Mouse (Mus musculus) colon, adult 2 months (tissue): ENCODE measurements around the gene 4930430F08Rik. TPM values are rescaled to one million over a fixed set of nuclear protein-coding genes. Genes with fewer than 3 reads are reported as not detected.

ENCODE experiments used
- polyA plus RNA-seq: library from polyadenylated mRNA; depleted of rRNA; stranded (reverse); fragments of >200 nt; gene quantifications from 2 replicates; pipeline ENCODE4 v1.2.3, GENCODE M21; 2012; rRNA removed

The 4930430F08Rik gene
- polyA plus RNA-seq = 4.0 and 4.3 TPM in 2 replicates

DNA sequence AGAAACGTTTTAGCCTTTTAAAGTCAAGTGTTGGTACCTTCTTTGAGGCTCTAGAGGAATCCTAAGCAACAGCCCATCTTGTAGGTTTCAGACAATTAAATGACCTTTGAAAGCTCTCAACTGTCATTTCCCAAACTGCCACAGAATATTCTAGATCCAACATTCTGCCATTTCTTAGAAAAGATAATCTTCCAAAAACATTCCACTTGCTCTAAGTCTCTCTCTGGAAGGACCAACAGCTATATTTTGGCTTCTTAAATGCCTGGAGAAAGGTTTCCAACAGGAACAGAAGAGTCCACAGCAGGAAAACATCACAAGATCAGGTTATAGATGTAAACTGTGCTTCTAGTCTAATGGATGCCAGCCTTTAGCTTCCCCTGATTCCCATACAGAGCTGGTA, at the start of gene 4930430F08Rik, which contains the start of gene 1700017N19Rik:
Gene 4930430F08Rik (minus strand): TSS at position 101 of the 400 bp plus-strand sequence.
Gene 1700017N19Rik (plus strand): TSS at position 162 of the 400 bp plus-strand sequence.

Other genes starting within 250 kb of the 4930430F08Rik start
- not detected in 2 replicates for gene Gm4302, start 249.6 kb downstream of the 4930430F08Rik start, polyA plus RNA-seq
- not detected in 2 replicates for gene Gm4303, start 244.5 kb downstream of the 4930430F08Rik start, polyA plus RNA-seq
- gene Gm4305, start 239.3 kb downstream of the 4930430F08Rik start, polyA plus RNA-seq = not detected in 2 replicates
- not detected in 2 replicates for gene Gm4307, start 229.1 kb downstream of the 4930430F08Rik start, polyA plus RNA-seq
- gene Gm4312, start 207.9 kb downstream of the 4930430F08Rik start, polyA plus RNA-seq = not detected in 2 replicates
- 2.8 and 3.5 TPM in 2 replicates for gene Tmtc3, start 103.1 kb downstream of the 4930430F08Rik start, polyA plus RNA-seq
- 0.09 and 0.20 TPM in 2 replicates for gene Cep290, start 102.9 kb downstream of the 4930430F08Rik start, polyA plus RNA-seq
- not detected in 2 replicates for gene 1700017N19Rik, start 61 bp upstream of the 4930430F08Rik start, polyA plus RNA-seq